Mouse (Mus musculus) erythroblast, embryonic 14.5 days (primary cell): ENCODE data around the gene Zfp536.

Experiments
- GATA1 ChIP-seq: IDR thresholded peaks from 2 replicates; pipeline ENCODE4 v1.6.1; 2012; ENCODE audit warnings: low read length, inconsistent platforms, mixed read lengths
- TAL1 ChIP-seq: IDR thresholded peaks from 3 replicates; pipeline ENCODE4 v1.6.1; 2012; ENCODE audit warnings: low read length, inconsistent platforms, mixed read lengths

- no peak for TF ChIP-seq TAL1
- TF ChIP-seq GATA1, result no peak
These were observed 3.7 kb downstream of the Zfp536 start for GRCm38 (mm10) chr7:37769526-37770399.
